Mouse (Mus musculus): ENCODE measurements around the gene Adcy9. TPM values are rescaled to one million over a fixed set of nuclear protein-coding genes. Genes with fewer than 3 reads are reported as not detected.
"Not testable (repeated sequence)": the region's sequence is repeated elsewhere in the genome, so short reads cannot be mapped to it uniquely, and the experiment has no call there.

The Adcy9 gene
- polyA plus RNA-seq, 1 experiment from 2014 or later, result 4.0 TPM

GRCm38 (mm10) chr16:4248791-4249190, 171.5 kb downstream of the Adcy9 start:
- WGBS, result 93% methylated on average over 3 of the region's 3 CpGs
- H3K4me3 ChIP-seq (ENCODE audit: low read length), result no peak overlapping the region
- peaks cover 13% of the 10 kb centered on the region for H3K9me3 ChIP-seq (ENCODE audit: control insufficient read depth, low read length)
- no peak overlapping the region for H3K9ac ChIP-seq (ENCODE audit: low read depth, low read length)
- H3K27me3 ChIP-seq (replicated peaks; ENCODE audit: control insufficient read depth, insufficient read depth, low read length), result no peaks in the 10 kb centered on the region
- H3K36me3 ChIP-seq (ENCODE audit: control insufficient read depth, insufficient read depth, low read length), result no peaks in the 10 kb centered on the region
- H3K4me2 ChIP-seq (ENCODE audit: low read length), result no peak overlapping the region
- no peak overlapping the region for H3K27ac ChIP-seq (ENCODE audit: low read depth, low read length)
- ATAC-seq, result no peak
- H3K4me1 ChIP-seq (ENCODE audit: control insufficient read depth, insufficient read depth, low read depth, low read length), result no peaks in the 10 kb centered on the region

DNA sequence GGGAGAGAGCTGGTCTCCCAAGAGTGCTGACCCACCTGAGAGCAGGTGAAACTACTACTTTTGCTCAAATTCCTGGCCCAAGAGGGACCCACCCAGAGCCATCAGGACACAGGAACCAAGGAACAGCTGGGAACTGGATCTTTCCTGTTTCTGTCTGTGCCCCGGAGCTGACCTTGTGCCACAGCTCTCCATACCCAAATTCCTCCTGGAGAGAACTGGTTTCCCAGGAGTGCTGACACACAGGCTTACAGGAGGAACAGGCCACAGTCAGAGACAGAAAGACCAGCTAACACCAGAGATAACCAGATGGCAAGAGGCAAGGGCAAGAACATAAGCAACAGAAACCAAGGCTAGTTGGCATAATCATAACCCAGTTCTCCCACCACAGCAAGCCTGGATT, 175.1 kb downstream of the Adcy9 start:
- 96% methylated on average over 1 of the region's 1 CpGs for WGBS
- H3K27me3 ChIP-seq (replicated peaks; ENCODE audit: control insufficient read depth, insufficient read depth, low read length); H3K27ac ChIP-seq (ENCODE audit: low read depth, low read length): not testable (repeated sequence)

More for the DNA sequence above, 175.1 kb downstream of the Adcy9 start:
- H3K4me3 ChIP-seq (ENCODE audit: low read length); ATAC-seq; H3K9ac ChIP-seq (ENCODE audit: low read depth, low read length); H3K4me2 ChIP-seq (ENCODE audit: low read length); H3K36me3 ChIP-seq (ENCODE audit: control insufficient read depth, insufficient read depth, low read length); H3K4me1 ChIP-seq (ENCODE audit: control insufficient read depth, insufficient read depth, low read depth, low read length); H3K9me3 ChIP-seq (ENCODE audit: control insufficient read depth, low read length): not testable (repeated sequence)

Other genes starting within 250 kb of the Adcy9 start
- gene Crebbp, start 206.5 kb downstream of the Adcy9 start, polyA plus RNA-seq (2015; fragmentation: Nextera tagmentation; extraction: Ambion mirVana), result 30.7 and 32.1 TPM in 2 replicates
- gene Srl, start 121.3 kb upstream of the Adcy9 start, polyA plus RNA-seq (2015; fragmentation: Nextera tagmentation; extraction: Ambion mirVana), result 16.3 and 27.7 TPM in 2 replicates
- 8.5 and 10.6 TPM in 2 replicates for gene Tfap4, start 139.4 kb upstream of the Adcy9 start, polyA plus RNA-seq (2015; fragmentation: Nextera tagmentation; extraction: Ambion mirVana)
- 13.0 and 14.2 TPM in 2 replicates for gene Glis2, start 174.2 kb upstream of the Adcy9 start, polyA plus RNA-seq (2015; fragmentation: Nextera tagmentation; extraction: Ambion mirVana)
- gene Pam16, start 204.5 kb upstream of the Adcy9 start, polyA plus RNA-seq (2015; fragmentation: Nextera tagmentation; extraction: Ambion mirVana), result 139 and 150 TPM in 2 replicates
- gene Vasn, start 219.4 kb upstream of the Adcy9 start, polyA plus RNA-seq (2015; fragmentation: Nextera tagmentation; extraction: Ambion mirVana), result 6.0 and 7.0 TPM in 2 replicates
- gene Dnaja3, start 219.5 kb upstream of the Adcy9 start, polyA plus RNA-seq (2015; fragmentation: Nextera tagmentation; extraction: Ambion mirVana), result 70.6 and 71.9 TPM in 2 replicates